Mouse (Mus musculus): ENCODE data around the gene Zfp239.

DNA sequence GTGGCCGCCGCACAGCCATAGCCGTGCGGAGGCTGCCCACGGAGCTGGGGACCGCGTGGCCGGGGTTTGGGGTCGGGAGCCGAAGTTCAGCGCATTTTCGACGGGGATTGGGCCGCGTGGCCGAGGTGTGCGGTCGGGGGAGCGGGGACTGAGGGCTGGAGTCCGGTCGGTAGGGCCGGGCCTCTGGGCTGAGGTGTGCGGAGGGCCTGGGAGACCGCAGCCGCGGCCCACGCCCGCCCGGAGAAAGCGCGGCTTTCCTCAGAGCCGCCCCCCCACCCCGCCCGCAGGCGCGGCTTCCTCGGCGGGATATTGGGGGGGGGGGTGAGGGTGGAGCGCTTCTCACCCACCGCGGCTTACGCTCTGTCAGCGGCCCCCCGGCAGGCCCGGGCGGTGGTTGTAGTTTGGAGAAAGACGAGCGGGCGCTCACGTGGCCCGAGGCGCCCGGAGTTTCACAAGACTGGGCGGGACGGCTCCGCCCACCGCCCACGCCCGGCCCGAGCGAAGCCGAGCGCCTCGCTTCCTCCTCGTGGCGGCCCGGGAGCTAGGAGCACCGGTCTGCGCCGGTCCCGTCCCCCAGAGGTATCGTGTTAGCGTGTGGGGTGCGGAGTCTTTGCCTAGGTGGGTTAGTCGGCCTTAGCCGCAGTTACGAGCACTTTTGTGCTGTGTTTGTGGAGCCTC lies 45.5 kb downstream of the Zfp239 start:
- no peak for TF ChIP-seq POLR2A (IDR thresholded peaks at IDR 0.05; ENCODE audit: borderline replicate concordance, insufficient read depth, low read length)
- TF ChIP-seq CTCF (IDR thresholded peaks at IDR 0.05; ENCODE audit: borderline replicate concordance, insufficient read depth, low read depth, low read length), result no peak

All from cerebellum, adult 2 months (tissue).